Mouse (Mus musculus): ENCODE measurements around the gene St7.

The St7 gene

GRCm38 (mm10) chr6:17898539-17898938 is 205.8 kb downstream of the St7 start:
- no peak for DNase-seq (ENCODE audit: low spot score in 2 of 2)

- no peak for DNase-seq (ENCODE audit: low spot score in 2 of 2)
These were observed 210.6 kb downstream of the St7 start for GRCm38 (mm10) chr6:17903355-17903754.

DNA sequence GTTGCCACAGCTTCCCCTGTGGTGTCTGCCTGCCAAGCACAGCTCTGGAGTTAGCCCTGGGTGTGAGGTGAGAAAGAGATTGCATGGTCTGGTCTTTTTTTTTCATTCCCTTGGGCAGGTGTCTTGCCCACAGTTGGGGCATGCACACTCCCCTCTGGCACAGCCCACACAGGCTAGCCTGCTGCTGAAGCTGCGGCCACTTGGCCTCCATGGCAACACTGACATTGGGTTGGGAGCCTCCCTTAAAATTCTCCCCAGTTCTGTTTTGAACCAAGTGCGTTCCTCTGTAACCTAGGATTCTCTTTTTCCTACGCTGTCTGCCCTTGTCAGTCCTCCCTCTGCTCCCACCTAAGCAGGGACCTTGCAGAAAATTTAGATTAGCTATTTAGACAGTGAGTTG is 213.0 kb downstream of the St7 start:
- DNase-seq (ENCODE audit: low spot score in 2 of 2) = no peak

GRCm38 (mm10) chr6:17906289-17906688 is 213.6 kb downstream of the St7 start:
- DNase-seq (ENCODE audit: low spot score in 2 of 2) = no peak

DNA sequence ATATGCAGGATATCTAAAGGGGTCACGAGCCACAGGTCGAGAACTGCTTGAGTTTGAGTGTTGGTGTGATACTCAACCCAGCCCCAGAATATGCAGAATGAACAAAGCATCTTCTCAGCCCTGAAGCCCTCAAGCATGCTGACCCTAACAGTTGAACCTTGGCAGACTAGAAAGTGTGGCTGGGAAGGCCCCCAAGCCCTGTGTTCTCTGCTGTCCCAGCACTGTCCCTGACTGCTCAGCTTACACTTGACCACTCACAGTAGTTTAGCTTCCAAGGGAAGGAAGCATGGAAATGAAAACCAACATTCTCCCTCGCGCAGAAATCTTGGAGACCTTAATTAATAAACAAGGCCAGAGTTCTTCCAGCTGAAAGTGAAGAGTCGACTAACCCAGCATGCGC is 219.6 kb downstream of the St7 start:
- no peak for DNase-seq (ENCODE audit: low spot score in 2 of 2)

DNA sequence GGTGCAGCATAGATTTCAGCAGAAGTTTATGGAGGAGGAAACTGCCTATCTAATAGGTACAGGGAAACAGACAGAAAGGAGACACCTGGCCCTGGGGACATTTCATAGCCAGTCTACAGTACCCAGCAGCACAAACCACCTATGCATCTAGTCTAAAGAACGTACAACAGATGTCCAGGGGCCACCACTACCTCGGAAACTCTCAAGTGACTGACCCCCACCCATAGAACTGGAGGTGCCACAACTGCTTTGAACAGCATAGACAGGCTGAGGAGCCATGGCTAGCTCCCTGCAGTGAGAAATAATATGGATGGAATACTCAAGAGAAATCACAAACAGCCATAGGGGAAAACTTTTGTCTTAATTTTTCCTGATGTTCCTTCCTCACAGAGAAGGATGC is 220.1 kb downstream of the St7 start:
- no peak for DNase-seq (ENCODE audit: low spot score in 2 of 2)

DNA sequence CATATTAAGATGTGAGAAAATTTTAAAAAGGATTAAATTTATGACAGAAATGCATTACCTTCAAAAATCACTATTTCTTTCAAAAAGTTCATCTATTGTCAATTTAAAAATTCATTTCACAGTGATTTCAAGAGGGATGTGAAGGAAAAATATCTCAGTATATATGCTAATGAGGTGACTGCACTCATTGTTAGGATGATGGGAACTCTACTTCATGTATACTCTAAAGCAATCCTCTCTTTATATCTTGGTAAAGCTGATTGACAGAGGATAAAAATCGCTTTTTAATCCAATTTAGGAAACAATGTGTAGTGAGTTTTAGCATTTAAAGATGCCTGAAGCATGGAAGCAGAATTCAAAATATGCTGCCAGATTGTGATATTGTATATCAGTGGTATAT is 220.6 kb downstream of the St7 start:
- no peak for DNase-seq (ENCODE audit: low spot score in 2 of 2)

DNA sequence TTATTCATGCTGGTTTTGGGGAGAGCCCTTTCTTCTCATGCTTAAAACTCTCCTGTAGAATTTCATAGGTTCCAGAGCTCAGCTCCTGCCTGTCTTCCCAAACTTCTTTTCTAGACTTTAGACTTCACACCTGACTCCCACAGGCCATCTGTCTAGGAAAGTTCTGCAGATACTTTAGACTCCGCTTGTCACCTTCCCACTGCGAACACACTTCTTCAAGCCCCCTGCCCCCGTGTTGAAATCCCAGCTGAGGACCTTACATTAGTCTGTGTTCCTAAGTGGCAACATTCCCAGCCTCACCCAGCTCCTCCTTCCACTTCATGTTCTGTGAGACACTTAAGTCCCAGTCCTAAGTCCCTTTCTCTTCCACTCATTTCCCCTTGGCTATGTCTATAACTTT is 221.6 kb downstream of the St7 start:
- DNase-seq (ENCODE audit: low spot score in 2 of 2) = no peak

GRCm38 (mm10) chr6:17917233-17917632 is 224.5 kb downstream of the St7 start:
- no peak for DNase-seq (ENCODE audit: low spot score in 2 of 2)

DNA sequence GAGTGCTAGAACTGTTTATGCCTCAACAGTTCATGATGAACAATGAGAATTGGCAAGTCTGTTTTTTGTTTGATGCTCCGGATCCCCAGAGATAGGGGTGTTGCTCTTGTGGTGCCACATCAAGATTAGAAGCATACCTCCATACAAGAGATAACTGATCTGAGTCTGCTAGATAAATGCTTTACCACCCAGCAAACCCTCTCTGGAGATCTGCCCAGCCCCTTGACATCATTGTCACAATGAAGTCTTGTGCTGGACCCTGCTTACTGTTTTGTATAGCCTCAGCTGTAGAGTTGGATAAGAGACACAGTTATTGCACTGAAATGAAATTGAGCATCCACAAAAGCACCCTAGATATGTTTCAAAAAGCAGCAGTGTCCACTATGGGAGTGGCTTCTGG is 229.4 kb downstream of the St7 start:
- DNase-seq (ENCODE audit: low spot score in 2 of 2) = no peak

- DNase-seq (ENCODE audit: low spot score in 2 of 2) = no peak
These were observed 230.2 kb downstream of the St7 start for GRCm38 (mm10) chr6:17922967-17923366.

DNA sequence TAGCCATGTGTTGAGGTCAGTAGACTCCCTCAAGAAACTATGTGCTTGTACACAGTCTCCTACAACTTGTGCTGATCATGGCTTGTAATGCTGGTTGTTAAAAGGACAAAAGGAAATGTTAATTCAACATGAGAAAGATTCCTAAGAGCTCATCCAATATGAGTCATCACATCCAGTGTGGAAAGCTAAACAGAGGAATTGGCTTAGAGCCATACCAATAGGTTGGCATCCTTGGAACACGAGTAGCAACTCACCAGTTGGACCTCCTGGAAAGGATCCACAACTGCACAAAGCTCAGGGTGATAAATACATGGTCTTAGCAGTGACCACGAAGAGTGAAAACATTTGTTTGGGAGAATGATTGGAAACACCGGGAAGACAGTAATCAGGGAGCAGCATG is 230.6 kb downstream of the St7 start:
- DNase-seq (ENCODE audit: low spot score in 2 of 2) = no peak

DNA sequence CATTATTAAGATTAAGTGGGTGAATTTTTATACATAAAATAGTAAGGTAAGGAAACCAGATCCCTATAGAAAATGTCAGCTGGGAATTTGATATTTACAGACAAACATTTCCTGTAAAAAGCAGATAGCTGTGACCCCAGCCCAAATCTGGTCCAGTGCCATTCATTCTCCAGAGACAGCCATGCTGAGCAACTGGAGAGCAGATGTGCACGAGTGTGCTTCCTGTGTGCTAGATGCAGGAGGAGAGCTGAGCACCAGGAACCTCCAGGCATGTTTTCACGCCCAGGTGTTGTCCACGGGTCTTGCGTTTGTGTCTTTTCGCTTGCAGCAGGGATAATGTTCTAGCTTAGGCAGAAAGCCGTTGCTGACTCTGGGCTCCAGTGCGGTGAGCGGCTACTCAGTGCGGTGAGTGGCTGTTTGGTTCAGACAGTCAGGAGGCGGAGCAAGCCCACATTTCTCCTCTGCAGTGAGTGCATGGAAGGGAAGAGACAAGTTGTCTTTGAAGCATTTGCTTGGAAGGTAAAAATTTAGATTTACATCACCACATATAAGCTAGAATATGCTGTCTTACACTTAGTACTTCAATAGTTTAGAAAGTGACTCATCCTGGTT is 231.3 kb downstream of the St7 start:
- no peak for DNase-seq (ENCODE audit: low spot score in 2 of 2)

DNA sequence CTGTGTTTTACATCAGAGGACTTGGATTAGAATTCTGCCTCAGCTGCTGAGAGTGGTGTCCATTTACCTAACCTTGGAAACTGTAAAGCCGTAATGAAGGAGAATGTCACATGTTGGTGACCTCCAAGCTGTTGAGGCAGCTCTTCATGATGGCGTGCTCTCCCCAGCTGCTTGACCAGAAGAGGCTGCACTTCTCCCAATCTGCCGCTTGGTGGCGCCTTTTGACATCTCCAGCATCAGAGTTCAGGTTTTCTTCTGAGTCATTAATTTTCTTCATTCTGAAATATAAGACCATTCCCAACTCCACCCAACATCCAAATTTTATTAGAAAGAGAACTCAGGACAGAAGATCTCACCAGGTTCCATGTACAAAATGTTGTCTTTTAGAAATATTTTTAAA is 232.5 kb downstream of the St7 start:
- DNase-seq (ENCODE audit: low spot score in 2 of 2) = peak in 1 of 2 experiments; percentile 31

GRCm38 (mm10) chr6:17927746-17928145 is 235.0 kb downstream of the St7 start:
- no peak for DNase-seq (ENCODE audit: low spot score in 2 of 2)

- DNase-seq (ENCODE audit: low spot score in 2 of 2) = no peak
These were observed 238.5 kb downstream of the St7 start for GRCm38 (mm10) chr6:17931187-17931586.

DNA sequence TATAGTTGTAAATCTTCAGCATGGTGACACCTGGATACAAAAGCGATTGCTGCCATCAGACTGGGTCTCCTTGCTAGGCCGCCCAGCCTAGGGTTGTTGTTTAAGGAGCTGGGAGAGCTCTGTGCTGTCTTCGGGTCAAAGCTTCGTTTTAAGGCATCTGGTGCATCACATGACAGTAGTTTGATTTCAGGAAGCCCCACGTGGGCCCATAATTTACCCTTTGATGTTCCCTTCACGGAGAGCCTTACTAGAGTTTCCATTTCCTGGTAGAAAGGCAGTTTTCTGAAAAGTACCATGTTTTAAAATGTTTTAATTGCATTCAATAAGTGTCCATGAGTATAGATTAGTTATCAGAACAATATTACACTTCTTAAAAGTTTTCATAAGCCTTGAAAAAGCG is 239.1 kb downstream of the St7 start:
- no peak for DNase-seq (ENCODE audit: low spot score in 2 of 2)

DNA sequence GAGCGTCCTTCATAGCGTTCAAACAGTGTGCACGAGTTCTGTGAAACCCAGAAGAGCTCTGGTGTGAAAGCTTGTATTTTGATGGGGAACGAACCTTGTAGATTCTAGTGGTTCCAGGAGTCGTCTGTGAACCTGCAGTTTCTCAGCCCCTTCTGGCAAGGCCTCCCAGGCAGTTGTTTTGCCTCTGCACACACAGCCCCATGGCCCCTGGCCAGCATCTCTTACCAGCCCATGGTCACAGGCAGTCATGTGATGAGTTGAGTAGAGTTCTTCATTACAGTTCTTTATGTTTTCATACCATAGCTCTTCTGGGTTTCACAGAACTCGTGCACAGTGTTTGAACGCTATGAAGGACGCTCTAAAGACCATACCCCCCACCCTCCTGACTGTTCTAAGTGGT is 240.1 kb downstream of the St7 start:
- no peak for DNase-seq (ENCODE audit: low spot score in 2 of 2)

DNA sequence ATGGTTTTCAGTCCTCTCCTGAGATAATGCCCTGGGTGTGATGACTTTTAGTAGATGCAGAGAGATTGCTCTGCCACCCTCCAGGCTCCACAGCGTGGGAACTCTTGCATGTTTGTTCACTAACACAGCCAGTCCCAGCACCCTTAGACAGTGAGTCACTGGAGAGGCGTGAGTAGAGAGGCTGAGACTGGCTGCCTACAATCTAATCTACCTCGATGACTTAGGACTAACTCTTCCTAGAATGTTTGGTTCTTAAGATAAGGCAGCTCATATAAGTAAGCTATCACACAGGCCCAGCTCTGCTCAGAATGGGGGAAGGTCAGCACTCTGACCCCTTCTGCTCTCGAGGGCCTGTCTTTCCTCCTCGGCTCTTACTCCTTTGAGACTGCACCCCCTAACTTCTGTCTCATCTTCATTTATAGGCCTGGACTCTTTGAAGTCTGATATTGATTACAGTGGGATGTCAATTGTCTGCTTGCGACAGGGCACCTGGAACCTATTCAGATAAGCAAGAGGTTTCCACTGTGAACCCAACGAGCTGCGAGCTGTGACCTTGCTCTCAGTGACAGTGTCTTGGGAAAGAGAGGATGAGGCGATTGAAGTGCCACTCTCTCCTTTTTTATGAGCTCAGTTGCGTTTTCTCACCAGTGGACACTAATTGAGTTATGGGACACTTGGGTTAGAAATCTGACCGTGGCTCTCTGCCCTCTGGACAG is 246.1 kb downstream of the St7 start:
- DNase-seq (ENCODE audit: low spot score in 2 of 2) = no peak

DNA sequence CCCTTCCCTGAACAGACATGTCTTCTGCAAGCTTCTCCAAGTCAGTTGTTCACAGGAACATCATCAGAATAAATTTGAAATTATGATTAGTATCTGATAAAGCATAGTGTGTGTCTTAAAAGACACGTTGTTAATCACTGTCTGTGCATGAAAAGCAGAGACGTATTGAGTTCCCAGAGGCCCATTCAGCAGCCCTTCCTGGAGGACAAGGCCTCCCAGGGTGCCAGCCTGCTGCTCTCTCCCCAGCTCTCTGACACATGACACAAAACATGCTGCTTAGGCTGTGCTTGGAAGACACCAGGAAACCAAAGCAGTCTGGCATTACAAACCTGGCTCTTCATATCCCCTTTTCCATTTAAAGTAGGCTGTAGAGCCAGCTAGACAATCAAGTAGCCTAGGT is 249.2 kb downstream of the St7 start:
- no peak for DNase-seq (ENCODE audit: low spot score in 2 of 2)

- no peak for DNase-seq (ENCODE audit: low spot score in 2 of 2)
These were observed 249.6 kb downstream of the St7 start for GRCm38 (mm10) chr6:17942344-17942743.

GRCm38 (mm10) chr6:17943877-17944617 is 251.3 kb downstream of the St7 start:
- DNase-seq (ENCODE audit: low spot score in 2 of 2) = no peak

GRCm38 (mm10) chr6:17946456-17946855 is 253.7 kb downstream of the St7 start:
- DNase-seq (ENCODE audit: low spot score in 2 of 2) = no peak
